Mouse (Mus musculus) mesoderm, embryonic 11.5 days (tissue): ENCODE measurements at regions not wholly inside any gene's neighbourhood (a gene's known extent, or its start where the extent isn't known, plus 50 kb on each side); places are given as distances from the start of the nearest gene placed in this dataset.

ENCODE experiments used
- DNase-seq: peaks from one replicate; pipeline ENCODE4 v3.0.0-alpha.2; 2012; ENCODE audit warnings: low read depth, low spot score

- DNase-seq: no peak
These were observed 108.3 kb upstream of the Isl1 start for GRCm38 (mm10) chr13:116417768-116418167.

GRCm38 (mm10) chr13:116414473-116414872, 105.0 kb upstream of the Isl1 start:
- DNase-seq: no peak

- no peak for DNase-seq
These were observed 101.2 kb upstream of the Isl1 start for GRCm38 (mm10) chr13:116410682-116411081.
